Mouse (Mus musculus) liver (tissue): ENCODE data around the gene Vwa8.

Source experiments
- DNase-seq: peaks from one replicate; pipeline ENCODE4 v3.0.0-alpha.2; 2020; ENCODE audit warnings: mixed read lengths

The Vwa8 gene

DNA sequence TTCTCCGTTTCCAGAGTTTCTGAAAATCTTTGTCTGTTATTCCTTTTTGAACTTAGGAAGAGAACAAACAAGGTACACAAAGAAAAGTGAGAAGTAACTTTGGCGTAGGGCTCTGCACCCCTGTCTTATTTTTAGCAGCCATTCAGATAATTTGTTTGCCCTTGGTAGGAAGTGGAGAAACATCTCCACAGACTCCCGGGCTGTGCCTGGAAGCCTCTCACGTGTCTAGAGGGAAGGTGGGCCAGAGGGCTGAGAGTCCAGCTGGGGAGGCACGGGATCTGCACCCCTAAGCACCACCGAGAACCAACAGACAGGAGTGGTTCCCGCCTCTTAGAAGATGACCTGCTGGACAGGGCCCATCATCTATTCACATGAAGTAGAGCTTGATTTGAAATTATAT, 302.9 kb downstream of the Vwa8 start:
- DNase-seq = no peak

DNA sequence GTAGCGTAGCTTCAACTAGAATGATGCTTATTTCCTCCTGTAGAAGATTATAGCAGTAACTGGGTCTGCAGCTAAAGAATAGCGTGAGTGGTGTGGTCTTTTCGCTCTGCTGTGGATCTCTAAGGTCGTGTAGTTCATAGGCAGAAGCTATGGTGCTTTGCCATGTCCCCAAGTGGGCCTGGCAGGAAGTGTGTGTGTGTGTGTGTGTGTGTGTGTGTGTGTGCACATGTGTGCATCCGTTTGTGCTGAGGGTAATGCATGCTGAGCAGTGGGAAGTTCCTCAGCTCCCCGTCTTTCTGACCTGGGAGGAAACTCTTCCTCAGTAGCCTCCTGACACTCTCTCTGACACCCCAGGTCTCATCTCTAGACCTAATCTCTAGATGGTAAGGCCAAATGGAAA, 305.0 kb downstream of the Vwa8 start:
- no peak for DNase-seq

DNA sequence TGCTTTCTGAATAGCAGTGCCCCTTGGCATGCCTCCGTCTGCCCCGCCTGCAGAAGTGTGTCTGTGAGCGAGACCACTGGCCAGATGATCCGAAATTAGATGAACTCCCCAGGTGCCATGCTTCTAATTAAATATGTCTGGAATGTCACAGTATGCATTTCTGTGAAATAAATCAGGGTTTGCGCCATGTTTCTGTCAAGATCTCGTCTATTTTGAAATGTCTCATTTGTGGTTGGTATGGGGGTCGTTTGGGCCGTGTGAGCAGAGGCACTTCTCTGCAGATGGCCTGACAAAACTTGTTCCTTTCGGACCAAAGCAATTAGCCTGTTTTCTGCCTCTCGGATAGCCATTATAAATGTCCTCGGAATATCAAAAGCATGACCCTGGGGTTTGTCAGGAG, 306.1 kb downstream of the Vwa8 start:
- DNase-seq = no peak

DNA sequence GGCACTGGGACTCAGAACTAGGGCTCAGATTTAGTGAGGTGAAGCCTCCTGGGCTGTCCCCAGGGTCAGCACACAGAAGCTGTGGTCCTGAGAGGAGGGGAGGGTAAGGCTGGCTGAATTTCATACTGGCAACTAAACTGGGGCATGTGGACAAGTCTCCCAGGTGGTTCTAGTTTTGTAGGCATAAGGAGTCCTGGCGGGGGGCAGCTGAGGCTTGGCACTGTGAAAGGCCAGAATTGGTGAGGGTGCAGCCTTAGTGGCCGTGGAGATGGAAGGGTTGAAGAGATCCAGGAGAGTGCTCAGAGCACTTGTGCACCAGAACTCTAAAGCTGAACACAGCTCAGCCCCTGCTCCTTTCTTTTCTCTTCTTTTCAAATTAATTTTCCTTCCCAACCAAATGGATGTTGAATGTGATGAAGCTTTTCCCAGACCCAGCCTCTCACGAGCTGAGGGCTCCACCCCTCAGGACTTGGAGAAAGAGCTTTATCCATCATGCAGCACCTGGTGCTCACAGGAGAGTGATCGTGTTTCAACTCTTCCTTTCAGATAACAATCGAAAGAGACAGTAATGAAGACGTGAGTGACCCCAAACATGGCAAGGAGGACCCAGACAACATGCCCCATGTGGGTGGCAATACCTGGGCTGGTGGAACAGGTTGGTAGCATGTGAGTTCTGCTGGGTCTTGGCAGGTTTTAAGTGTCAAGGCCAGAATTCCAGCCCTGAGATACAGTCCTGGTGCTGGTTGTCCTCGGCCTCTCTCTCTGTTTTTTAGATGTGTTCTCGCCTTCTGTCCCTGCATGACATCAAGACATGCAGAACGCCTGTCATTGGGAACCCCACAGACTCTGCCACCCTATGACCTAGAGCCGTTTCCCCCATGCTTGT, 307.9 kb downstream of the Vwa8 start:
- no peak for DNase-seq

DNA sequence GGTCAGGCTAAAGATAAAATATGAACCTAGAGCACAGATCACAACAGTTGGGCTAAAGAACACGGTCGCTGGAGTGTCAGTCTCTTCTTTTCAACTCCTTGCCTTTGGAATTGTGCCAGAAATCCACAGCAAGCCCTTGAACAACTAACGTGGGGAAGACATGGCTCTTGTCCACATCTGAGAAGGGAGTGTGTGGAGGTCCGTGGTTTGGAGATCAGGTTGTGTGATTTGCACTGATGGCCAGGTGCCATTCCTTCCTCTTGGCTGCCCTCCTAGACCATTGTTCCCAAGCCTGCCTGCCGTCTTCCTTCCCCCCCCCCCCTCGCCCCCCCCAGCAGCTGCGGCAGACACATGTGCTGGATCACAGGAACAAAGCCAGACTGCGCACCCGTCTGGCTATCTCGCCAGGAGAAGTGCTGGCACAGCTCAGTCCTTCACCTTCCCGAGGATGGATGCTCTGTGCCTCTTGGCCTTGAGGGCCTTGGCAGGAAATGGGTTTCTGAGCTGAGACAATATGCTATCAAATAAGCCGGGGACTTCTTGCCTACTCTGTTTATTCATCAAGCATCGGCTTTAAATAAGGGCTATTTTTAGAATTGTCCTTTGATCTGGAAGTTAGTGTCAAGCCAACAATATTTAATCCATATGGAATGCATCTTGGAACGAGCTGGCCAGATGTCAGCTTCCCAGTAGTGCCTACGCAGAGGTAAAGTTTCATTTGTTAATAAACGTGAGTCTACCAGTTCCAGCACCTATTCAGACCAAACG, 308.8 kb downstream of the Vwa8 start:
- peak; percentile 14 for DNase-seq

DNA sequence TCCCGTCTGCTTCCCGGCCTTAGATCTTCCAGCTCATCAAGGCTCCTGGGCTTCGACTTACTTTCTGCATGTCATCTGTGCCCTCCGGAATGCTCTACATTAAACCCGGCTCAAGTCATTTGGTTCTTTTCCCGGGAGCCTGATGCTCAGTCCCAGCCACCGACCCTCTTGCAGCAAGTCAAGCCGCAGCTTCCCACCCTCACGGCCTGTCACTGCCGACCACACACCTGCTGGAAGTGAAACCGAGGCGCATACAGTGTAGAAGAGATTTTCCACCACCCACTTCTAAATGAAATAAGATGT, 309.3 kb downstream of the Vwa8 start:
- DNase-seq = no peak

DNA sequence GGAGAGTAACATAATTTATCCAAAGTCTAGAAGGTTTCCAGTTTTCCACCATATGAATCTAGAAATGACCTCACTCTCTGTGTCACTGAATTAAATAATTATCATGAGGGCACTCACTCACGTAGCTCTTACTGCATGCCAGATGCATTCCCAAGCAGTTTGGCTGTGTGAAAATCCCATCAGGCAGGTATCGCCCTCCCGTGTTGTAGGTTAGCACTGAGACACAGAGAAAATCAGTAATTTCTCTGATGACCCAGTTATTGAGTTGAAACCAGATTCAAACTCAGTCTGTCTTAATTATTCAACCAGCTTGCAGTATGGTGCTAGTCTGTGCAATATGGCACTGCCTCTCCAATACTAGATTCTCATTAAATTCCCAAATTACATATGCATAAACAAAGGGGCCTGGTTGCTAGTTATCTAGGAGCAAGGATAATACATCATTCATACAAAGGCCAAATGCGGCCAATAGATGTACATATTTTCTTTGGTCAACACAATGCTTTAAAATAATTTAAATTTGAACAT, 309.9 kb downstream of the Vwa8 start:
- no peak for DNase-seq

DNA sequence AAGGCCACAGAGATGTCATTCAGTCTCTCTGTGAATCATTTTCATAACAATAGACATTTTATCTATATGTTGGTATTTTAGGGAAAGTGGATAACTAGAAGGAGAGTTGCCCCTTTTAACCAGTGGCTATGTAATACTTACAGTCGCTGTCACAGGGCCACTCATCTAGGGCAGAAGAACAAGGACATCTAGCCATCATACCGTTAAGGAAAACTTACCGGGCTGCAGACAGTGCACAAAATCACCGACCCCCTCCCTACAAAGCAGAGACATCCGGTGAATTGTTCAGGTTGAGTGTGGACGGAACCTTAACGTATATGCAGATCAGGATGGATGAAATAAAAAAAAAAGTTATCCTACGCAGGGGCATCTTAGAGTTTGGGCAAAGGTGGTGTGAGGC, 310.6 kb downstream of the Vwa8 start:
- DNase-seq = no peak

DNA sequence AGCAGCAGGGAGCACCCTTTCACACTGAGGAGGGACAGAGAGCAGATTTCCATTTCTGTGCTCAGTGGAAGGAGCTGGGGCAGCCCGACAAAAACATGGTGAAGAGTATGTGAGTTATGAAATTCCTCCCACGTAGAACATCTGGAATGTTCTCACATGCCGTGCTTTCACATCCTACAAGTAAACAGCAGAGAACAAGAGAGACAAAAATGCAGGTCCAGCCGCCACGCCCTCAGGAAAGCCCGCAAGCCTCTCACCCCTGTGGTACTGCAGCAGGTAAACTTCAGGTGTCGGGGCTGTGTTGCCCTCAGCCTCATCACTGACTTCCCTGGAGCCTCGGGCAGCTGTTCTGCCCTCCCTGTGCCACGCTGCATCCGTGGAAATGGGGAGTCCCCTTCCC, 311.6 kb downstream of the Vwa8 start:
- DNase-seq = no peak

DNA sequence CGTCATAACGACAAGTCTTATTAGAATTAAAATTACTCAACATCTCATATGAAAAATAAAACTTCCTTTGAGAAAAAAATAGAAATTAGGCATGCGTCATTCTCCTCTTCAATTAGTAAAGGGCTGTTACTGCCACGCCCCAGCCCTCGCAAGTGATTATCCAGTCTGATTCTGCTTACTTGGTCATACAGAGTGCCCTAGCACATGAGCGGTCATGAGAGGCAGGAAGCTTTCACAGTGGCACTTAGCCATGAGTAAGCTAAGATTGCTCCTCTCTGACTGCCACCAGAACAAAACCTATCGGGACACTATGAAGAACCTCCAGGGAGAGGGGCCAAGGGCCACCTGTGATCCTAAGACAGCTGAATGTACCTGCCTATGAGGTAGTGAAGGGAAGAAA, 312.1 kb downstream of the Vwa8 start:
- no peak for DNase-seq

DNA sequence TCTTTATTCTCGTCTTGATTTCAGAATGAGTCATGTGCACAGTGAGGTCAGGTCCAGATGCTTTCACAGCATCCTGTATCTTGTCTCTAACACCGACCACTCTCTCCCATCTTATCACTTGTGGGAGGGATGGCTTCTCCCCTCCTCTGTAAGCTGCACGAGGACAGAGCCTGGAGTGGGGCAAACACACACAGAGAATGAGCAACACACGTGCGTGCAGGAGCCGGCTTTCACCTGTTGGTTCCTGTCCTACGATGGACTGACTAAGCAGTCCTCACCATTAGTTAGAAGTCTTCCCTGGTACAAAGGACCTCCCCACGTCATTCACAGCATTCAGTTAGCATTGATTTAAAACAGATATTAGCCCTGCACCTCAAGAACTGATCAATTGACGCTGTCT, 312.9 kb downstream of the Vwa8 start:
- DNase-seq = no peak

DNA sequence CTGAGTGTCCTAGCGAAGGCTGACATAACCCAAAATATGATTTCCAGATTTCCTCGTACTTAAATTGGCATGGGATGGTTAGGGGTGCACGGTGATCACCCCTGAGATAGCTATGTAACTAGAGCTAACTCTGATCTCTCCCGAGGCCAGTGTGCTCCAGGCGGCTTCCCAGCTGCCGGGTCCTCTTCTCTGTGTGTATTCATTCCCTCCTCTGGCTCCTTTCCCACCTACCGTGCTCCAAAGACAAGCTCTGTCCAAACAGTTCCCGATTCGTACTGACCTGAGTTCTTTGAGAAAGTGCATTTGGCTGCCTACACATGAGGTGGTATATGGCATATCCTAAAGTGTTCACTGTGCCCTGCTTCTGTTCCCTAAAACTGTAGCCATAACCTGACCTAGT, 313.8 kb downstream of the Vwa8 start:
- DNase-seq = no peak

DNA sequence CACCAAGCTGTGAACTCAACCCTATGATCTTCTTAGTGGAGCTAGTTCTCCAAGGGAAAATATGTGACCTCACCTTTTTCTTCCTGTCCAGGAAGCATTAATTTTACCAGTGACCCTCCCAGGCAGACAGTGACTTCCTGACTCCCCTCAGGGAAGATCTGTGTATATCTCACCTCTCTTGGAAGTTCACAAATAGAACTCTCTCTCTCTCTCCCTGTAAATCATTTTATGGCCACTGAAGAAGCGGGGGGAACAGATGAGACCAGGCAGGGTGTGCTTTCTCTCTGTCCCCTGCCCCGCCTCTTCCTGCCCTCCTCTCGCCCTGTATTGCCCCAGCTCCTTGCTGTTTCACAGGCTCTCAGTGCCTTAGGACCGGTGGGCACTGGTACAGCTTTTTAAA, 315.5 kb downstream of the Vwa8 start:
- no peak for DNase-seq

DNA sequence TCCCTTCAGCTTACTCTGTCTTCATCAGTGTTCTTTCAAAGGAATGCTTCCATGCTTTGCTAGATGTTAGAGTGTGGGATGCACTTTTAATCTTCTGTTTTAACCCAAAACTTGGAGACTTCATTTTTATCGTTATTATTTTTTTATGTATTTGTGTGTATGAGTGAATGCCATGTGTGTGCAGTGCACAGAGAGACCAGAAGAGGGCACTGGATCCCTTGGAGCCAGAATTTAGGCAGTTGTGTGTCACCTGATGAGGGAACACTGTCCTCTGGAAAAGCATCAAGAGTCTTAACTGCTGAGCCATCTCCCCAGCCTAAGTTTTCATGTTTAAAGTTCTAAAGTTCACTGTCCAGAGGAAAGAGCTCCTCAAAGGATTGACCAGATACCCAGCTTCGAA, 316.1 kb downstream of the Vwa8 start:
- DNase-seq = no peak

DNA sequence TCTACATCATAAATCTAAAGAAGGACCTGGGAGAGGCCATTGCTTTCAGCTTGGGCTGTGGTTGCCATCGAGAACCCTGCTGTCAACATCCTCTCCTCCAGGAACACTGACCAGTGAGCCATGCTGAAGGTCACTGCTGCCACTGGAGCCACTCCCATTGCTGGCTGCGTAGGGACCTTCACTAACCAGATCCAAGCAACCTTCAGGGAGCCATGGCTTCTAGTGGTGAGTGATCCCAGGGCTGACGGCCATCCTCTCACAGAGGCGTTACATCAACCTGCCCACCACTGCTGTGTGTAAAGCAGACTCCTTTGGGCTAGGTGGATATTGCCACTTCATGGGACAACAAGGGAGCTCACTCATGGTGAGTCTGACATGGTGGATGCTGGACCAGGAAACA, 325.7 kb downstream of the Vwa8 start:
- DNase-seq = no peak

DNA sequence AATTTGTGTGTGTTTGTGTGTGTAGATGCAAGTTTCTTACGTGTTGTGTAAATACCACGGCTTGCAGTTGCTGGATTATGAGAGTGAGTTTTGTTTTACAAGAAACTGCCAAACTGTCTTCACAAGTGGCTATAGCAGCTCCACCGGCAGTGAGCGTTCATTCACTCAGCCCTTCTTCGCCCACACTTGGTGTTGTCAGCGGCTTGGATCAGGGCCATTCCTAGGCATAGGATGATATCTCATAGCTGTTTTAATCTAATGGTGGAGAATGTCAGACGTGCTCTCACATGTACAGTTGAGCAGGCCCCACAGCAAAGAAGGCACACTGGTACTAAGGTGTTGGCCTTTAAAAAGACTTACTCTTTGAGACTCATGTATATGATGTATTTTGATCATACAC, 328.9 kb downstream of the Vwa8 start:
- DNase-seq = no peak

DNA sequence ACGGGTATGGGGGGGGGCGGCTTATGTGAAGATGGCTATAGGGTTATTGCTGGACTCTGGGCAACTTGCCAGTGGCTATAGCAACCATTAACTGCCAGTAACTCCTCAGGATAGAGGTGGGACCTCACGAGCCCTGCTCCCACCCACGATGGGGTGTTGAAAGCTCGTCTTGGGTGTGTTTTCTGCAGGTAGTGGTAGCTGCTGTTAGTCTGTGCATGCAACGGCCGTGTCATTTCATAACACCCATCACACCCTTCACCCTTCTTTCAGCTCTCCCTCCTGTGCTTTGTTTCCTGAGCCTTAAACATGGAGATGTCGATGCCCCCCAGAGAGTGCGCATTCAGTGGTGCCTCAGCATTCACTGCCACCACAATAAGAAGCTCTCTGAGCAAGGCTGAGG, 329.4 kb downstream of the Vwa8 start:
- no peak for DNase-seq

DNA sequence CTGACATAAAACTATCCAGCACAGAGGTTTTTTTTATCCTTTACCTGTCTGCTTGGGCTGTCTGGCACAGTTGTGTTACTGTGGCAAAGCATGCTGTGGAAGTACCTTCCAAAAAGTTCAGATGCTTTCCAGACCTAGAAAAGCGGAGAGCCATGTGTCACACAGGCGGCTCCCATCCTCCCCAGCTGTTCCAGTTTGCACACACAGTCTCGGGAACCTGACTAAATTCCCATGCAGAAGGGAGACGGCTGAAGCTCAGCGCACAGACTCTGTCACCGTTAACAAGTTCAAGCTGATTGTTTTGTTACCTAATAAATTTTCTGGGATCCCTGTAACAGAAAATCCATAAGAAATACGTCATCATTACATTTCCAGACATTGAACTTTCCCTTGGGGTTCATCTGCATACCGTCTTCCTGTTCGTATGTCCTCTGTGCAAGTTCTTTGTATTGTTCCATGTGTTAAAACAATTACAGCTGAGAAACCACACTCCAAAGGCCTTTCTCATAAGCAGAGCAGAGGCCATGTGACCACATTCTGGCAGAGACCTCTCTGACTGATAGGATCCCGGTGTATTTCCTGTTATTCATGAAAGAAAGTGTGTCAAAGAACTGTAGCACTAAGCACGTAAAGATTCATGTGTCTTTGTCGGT, 331.4 kb downstream of the Vwa8 start:
- DNase-seq = no peak

DNA sequence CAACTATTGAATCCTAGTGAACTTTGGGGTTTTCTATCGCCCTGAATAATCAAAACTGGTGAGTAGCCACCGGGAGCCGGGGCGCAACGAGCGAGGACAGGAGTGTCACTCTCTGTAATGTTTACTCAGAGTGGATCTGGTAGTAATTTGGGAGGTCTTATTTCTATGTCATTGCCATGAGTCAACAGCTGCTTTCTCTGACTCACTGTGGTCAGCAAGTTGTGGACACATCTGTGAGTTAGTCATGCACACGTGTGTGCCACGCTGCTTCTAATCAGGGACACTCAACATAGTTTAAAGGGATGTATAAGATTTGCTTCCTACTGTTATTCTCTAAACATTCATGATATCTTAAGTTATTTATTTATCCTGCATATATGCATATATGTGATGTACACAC, 332.9 kb downstream of the Vwa8 start:
- no peak for DNase-seq

DNA sequence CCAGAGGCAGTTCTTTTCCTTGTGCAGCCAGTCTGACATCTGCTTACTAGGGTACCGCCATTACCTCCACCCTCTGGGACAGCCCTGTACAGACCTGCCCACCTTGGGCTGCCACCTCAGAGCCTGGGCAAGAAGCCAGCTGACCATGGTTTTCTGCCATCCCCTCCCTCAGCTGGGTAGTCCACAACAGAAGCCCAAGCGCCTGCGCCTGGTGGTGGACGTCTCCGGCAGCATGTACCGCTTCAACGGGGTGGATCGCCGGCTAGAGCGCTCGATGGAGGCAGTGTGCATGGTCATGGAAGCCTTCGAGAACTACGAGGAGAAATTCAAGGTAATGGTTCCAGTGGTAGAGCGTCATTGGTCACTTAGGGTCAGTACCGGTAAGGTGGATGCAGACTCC, 333.9 kb downstream of the Vwa8 start:
- DNase-seq = no peak

DNA sequence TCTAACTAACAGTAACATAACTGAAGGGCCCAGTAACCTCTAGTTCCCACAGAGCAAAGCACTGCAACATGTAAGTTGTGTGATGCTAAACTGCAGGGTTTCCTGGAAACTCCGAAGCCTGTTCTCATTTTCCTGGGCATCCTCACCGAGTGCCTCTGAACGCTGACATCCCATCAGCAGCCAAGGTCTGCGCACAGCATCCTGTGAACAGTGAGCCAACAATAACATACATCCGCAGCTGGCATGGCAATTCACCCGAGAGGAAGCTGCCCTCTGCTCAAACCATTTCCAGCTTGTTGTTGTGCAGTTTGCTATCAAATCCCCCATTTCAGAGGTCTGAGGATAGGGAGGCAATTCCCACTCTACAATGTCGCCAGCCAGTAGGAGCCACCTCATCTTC, 334.4 kb downstream of the Vwa8 start:
- no peak for DNase-seq

DNA sequence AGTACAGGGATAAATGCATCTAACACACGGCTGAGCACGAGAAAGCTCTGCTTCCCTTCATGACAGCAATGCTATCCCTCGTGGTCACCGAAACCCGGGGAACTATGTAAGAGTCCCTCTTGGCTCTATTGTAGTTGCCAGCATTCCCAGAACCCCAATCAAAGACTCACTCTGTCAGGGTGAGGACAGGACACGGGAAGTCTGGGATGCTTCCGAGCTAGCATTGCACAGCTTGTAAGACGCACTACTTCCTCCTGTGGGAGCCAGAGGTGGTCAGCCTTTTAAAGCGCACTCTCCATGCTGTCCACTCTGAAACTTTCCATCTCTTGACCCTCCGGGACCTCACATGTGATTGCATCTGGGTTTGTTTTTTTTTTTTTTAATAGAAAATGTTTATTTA, 335.2 kb downstream of the Vwa8 start:
- no peak for DNase-seq

DNA sequence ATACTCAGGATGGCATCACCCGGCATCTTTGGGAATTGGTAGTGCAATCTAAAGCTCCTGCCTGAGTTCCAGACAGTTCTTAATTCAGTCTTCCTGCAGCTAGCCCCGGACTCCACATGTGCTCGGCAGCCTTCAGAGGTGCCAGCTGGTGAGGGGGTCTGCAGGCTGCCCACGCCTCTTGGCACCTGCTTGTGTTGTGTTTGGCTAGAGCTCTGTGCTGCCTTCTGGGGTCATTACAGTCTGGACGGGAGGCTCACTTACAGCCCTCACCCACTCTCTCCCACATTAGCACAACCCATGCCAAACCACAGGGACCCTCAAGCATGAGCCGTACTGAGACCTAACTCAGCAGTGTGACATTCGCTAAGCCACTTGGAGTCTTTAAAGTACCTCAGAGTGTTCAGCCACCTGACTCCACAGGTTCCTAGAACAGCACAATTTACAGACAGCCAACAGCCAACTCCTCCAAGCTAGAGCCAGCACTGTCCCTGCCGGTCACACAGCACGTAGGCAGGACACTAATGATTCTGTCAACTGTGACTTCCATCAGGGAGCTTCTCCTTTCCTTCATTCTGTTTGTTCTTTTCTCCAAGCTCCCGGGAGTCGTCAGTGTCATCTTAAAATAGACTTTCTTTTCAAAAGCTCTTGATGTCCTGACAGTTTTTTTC, 336.3 kb downstream of the Vwa8 start:
- no peak for DNase-seq
